Mouse (Mus musculus) heart, adult 2 months (tissue): ENCODE data around the gene Polr1e.
A peak's percentile ranks its signal among the peaks of the same experiment; 100 is the strongest.

Experiments used
- CTCF ChIP-seq: fragments of 200-600 bp; IDR thresholded peaks from 2 replicates; pipeline ENCODE4 v1.8.1; 2022; ENCODE audit warnings: antibody characterized with exemption, mild to moderate bottlenecking, moderate library complexity
- POLR2A ChIP-seq: fragments of 200-500 bp; IDR thresholded peaks from 2 replicates; pipeline ENCODE4 v1.6.1; 2011; ENCODE audit warnings: mild to moderate bottlenecking, low read depth, low read length, control low read depth; ENCODE audit not compliant: insufficient read depth

DNA sequence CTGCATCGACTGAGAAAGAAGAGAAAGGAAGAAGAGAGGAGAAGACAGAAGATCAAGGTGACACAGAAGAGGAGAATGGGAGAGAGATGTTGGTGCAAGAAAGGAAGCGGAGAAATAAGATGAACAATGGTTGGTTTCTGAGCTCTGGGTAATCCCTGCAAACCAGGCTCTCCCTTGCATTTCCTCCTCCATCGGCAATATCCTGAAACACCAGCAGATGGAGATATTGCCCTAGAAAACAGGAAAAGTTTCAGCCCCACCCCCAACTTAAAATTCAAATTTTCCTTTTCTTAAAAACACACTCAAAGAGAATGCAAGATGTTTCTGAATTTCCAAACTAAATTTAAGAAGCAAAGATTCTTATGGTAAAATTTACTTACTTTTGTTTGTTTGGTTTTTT is 2.8 kb upstream of the Polr1e start:
- TF ChIP-seq CTCF = peak; percentile 91
- no peak for TF ChIP-seq POLR2A
